Mouse (Mus musculus): Measurements from ENCODE around the gene Fam162a.
"Not testable (repeated sequence)": the region's sequence is repeated elsewhere in the genome, so short reads cannot be mapped to it uniquely, and the experiment has no call there.

- not testable (repeated sequence) for TF ChIP-seq GATA1, TAL1 (IDR thresholded peaks at IDR 0.05; ENCODE audit: low read length)
Observed at GRCm38 (mm10) chr16:36115751-36116150, 44.4 kb upstream of the Fam162a start.

Measured in erythroblast, embryonic 14.5 days (primary cell).